Mouse (Mus musculus): Measurements from ENCODE around the gene Gm10638. TPM values are rescaled to one million over a fixed set of nuclear protein-coding genes. Genes with fewer than 3 reads are reported as not detected.

Gene Gm10638
- polyA plus RNA-seq, 1 experiment from 2014 or later: 0.91 TPM

GRCm38 (mm10) chr8:86740899-86741298 lies 4.6 kb upstream of the Gm10638 start:
- peaks cover 64% of the 10 kb centered on the region for H3K4me1 ChIP-seq (replicated peaks)
- H3K9me3 ChIP-seq (replicated peaks): no peaks in the 10 kb centered on the region
- H3K27ac ChIP-seq (replicated peaks): no peak overlapping the region
- H3K9ac ChIP-seq: no peak overlapping the region
- no peak overlapping the region for H3K4me3 ChIP-seq (replicated peaks)
- H3K4me2 ChIP-seq: no peak overlapping the region
- no peaks in the 10 kb centered on the region for H3K36me3 ChIP-seq (replicated peaks)
- no peaks in the 10 kb centered on the region for H3K27me3 ChIP-seq
- ATAC-seq (ENCODE audit: insufficient read depth): no peak

GRCm38 (mm10) chr8:86741627-86742026 lies 3.9 kb upstream of the Gm10638 start:
- Histone ChIP-seq H3K36me3 (replicated peaks) (no peaks in the 10 kb centered on the region), H3K27me3 (no peaks in the 10 kb centered on the region), H3K4me3 (replicated peaks) (no peak overlapping the region), H3K9me3 (replicated peaks) (no peaks in the 10 kb centered on the region), H3K9ac (no peak overlapping the region), H3K4me2 (no peak overlapping the region), H3K4me1 (replicated peaks) (peaks cover 64% of the 10 kb centered on the region), H3K27ac (replicated peaks) (no peak overlapping the region)
- ATAC-seq (ENCODE audit: insufficient read depth): no peak

- Histone ChIP-seq H3K27ac (replicated peaks) (peak overlapping the region; percentile 64), H3K9me3 (replicated peaks) (no peaks in the 10 kb centered on the region), H3K4me1 (replicated peaks) (peaks cover 63% of the 10 kb centered on the region), H3K27me3 (0 out of 2 replicates have a peak, but pooled peaks cover 2% of the 10 kb centered on the region), H3K4me3 (replicated peaks) (0 out of 2 replicates have a peak overlapping the region, but pooled peaks have one; percentile 8), H3K4me2 (peak overlapping the region; percentile 36), H3K36me3 (replicated peaks) (no peaks in the 10 kb centered on the region), H3K9ac (no peak overlapping the region)
- 49% methylated on average over 7 of the region's 7 CpGs for WGBS (ENCODE audit: insufficient replicate concordance)
- ATAC-seq (ENCODE audit: insufficient read depth): no peak
Measured at GRCm38 (mm10) chr8:86742605-86743345, 2.7 kb upstream of the Gm10638 start.

GRCm38 (mm10) chr8:86744313-86745220 lies 932 bp upstream of the Gm10638 start:
- Histone ChIP-seq H3K27me3 (0 out of 2 replicates have a peak, but pooled peaks cover 8% of the 10 kb centered on the region), H3K9ac (peak overlapping the region; percentile 98), H3K4me1 (replicated peaks) (peaks cover 53% of the 10 kb centered on the region), H3K4me3 (replicated peaks) (peak overlapping the region; percentile 96), H3K27ac (replicated peaks) (peak overlapping the region; percentile 95), H3K9me3 (replicated peaks) (no peaks in the 10 kb centered on the region), H3K36me3 (replicated peaks) (no peaks in the 10 kb centered on the region), H3K4me2 (peak overlapping the region; percentile 97)
- ATAC-seq (ENCODE audit: insufficient read depth): no peak
- WGBS (ENCODE audit: insufficient replicate concordance): 8% methylated on average over 18 of the region's 18 CpGs

GRCm38 (mm10) chr8:86745935-86746441 lies 489 bp downstream of the Gm10638 start:
- Histone ChIP-seq H3K9ac (peak overlapping the region; percentile 98), H3K36me3 (replicated peaks) (no peaks in the 10 kb centered on the region), H3K27me3 (peaks cover 18% of the 10 kb centered on the region), H3K27ac (replicated peaks) (peak overlapping the region; percentile 95), H3K4me1 (replicated peaks) (peaks cover 45% of the 10 kb centered on the region), H3K9me3 (replicated peaks) (no peaks in the 10 kb centered on the region), H3K4me2 (peak overlapping the region; percentile 97), H3K4me3 (replicated peaks) (peak overlapping the region; percentile 96)
- WGBS (ENCODE audit: insufficient replicate concordance): under 1% methylated on average over 62 of the region's 70 CpGs
- peak; percentile 90 for ATAC-seq (ENCODE audit: insufficient read depth)

- Histone ChIP-seq H3K9me3 (replicated peaks) (no peaks in the 10 kb centered on the region), H3K4me3 (replicated peaks) (peak overlapping the region; percentile 96), H3K4me1 (replicated peaks) (peaks cover 40% of the 10 kb centered on the region), H3K27ac (replicated peaks) (peak overlapping the region; percentile 95), H3K4me2 (peak overlapping the region; percentile 97), H3K9ac (peak overlapping the region; percentile 98), H3K27me3 (peaks cover 23% of the 10 kb centered on the region), H3K36me3 (replicated peaks) (no peaks in the 10 kb centered on the region)
- WGBS (ENCODE audit: insufficient replicate concordance): 3% methylated on average over 11 of the region's 11 CpGs
- ATAC-seq (ENCODE audit: insufficient read depth): no peak
Measured at GRCm38 (mm10) chr8:86746511-86746910, 1.0 kb downstream of the Gm10638 start.

GRCm38 (mm10) chr8:86749842-86750241 lies 4.3 kb downstream of the Gm10638 start:
- Histone ChIP-seq H3K4me1 (replicated peaks) (peaks cover 11% of the 10 kb centered on the region), H3K27me3 (peaks cover 45% of the 10 kb centered on the region), H3K27ac (replicated peaks) (no peak overlapping the region), H3K4me3 (replicated peaks) (no peak overlapping the region), H3K4me2 (no peak overlapping the region), H3K36me3 (replicated peaks) (no peaks in the 10 kb centered on the region), H3K9ac (no peak overlapping the region), H3K9me3 (replicated peaks) (no peaks in the 10 kb centered on the region)
- WGBS (ENCODE audit: insufficient replicate concordance): 51% methylated on average over 2 of the region's 2 CpGs
- ATAC-seq (ENCODE audit: insufficient read depth): no peak

- peak overlapping the region; percentile 24 for H3K4me2 ChIP-seq
- H3K27me3 ChIP-seq: peaks cover 40% of the 10 kb centered on the region
- ATAC-seq (ENCODE audit: insufficient read depth): no peak
- no peak overlapping the region for H3K27ac ChIP-seq (replicated peaks)
- no peak overlapping the region for H3K9ac ChIP-seq
- WGBS (ENCODE audit: insufficient replicate concordance): 40% methylated on average over 23 of the region's 23 CpGs
- peaks cover 29% of the 10 kb centered on the region for H3K4me1 ChIP-seq (replicated peaks)
- H3K4me3 ChIP-seq (replicated peaks): no peak overlapping the region
- no peaks in the 10 kb centered on the region for H3K9me3 ChIP-seq (replicated peaks)
- no peaks in the 10 kb centered on the region for H3K36me3 ChIP-seq (replicated peaks)
Measured at GRCm38 (mm10) chr8:86756948-86757733, 11.6 kb downstream of the Gm10638 start.

- WGBS (ENCODE audit: insufficient replicate concordance): 33% methylated on average over 3 of the region's 3 CpGs
- ATAC-seq (ENCODE audit: insufficient read depth): peak; percentile 72
Measured at GRCm38 (mm10) chr8:86758651-86759050, 13.2 kb downstream of the Gm10638 start.

GRCm38 (mm10) chr8:86759090-86759491 lies 13.6 kb downstream of the Gm10638 start:
- Histone ChIP-seq H3K36me3 (replicated peaks) (no peaks in the 10 kb centered on the region), H3K27ac (replicated peaks) (peak overlapping the region; percentile 72), H3K9ac (no peak overlapping the region), H3K4me3 (replicated peaks) (no peak overlapping the region), H3K4me1 (replicated peaks) (peaks cover 29% of the 10 kb centered on the region), H3K27me3 (peaks cover 39% of the 10 kb centered on the region), H3K4me2 (peak overlapping the region; percentile 28; the same call in 1 of the 2 replicates), H3K9me3 (replicated peaks) (no peaks in the 10 kb centered on the region)
- peak; percentile 87 for ATAC-seq (ENCODE audit: insufficient read depth)
- 8% methylated on average over 4 of the region's 4 CpGs for WGBS (ENCODE audit: insufficient replicate concordance)

More at GRCm38 (mm10) chr8:86758651-86759050, 13.2 kb downstream of the Gm10638 start:
- Histone ChIP-seq H3K4me3 (replicated peaks) (no peak overlapping the region), H3K27ac (replicated peaks) (peak overlapping the region; percentile 31), H3K4me1 (replicated peaks) (peaks cover 29% of the 10 kb centered on the region), H3K27me3 (peaks cover 38% of the 10 kb centered on the region), H3K4me2 (no peak overlapping the region), H3K36me3 (replicated peaks) (no peaks in the 10 kb centered on the region), H3K9me3 (replicated peaks) (no peaks in the 10 kb centered on the region), H3K9ac (no peak overlapping the region)
